Mouse (Mus musculus) erythroblast, adult 5-6 weeks (primary cell): Measurements from ENCODE around the gene Tmem189. TPM values are rescaled to one million over a fixed set of nuclear protein-coding genes. Genes with fewer than 3 reads are reported as not detected.
A peak's percentile ranks its signal among the peaks of the same experiment; 100 is the strongest.

Source experiments
- ATAC-seq: replicated peaks from 2 replicates; pipeline ENCODE4 v1.8.0; 2016; ENCODE audit warnings: moderate number of reproducible peaks, mild to moderate bottlenecking, moderate TSS enrichment, inconsistent platforms; ENCODE audit not compliant: poor library complexity, low FRiP score, severe bottlenecking
- total RNA-seq, 2 experiments: library from RNA; stranded (forward) in 1 of 2; stranded (reverse) in 1 of 2; fragments of 150-400 nt in 1 of 2; fragments of 200-764, 138-1000 nt in 1 of 2; gene quantifications; 2 replicates each; pipeline versions ENCODE4 v1.2.3 to v1.2.4; 2015 to 2017; ENCODE audit warnings: low replicate concordance in 2 of 2

Tmem189 gene
- total RNA-seq, 2 experiments from 2014 or later: 20.8 to 52.9 TPM

- no peak for ATAC-seq
Measured at GRCm38 (mm10) chr2:167686382-167687249, 3.0 kb downstream of the Tmem189 start.

- no peak for ATAC-seq
Measured at GRCm38 (mm10) chr2:167685865-167686264, 3.8 kb downstream of the Tmem189 start.

- peak; percentile 61 for ATAC-seq
Measured at GRCm38 (mm10) chr2:167685137-167685536, 4.5 kb downstream of the Tmem189 start.

GRCm38 (mm10) chr2:167683721-167684120, 5.9 kb downstream of the Tmem189 start:
- no peak for ATAC-seq

GRCm38 (mm10) chr2:167680657-167681056, 9.0 kb downstream of the Tmem189 start:
- peak; percentile 64 for ATAC-seq

GRCm38 (mm10) chr2:167679902-167680430, 9.7 kb downstream of the Tmem189 start:
- ATAC-seq: peak; percentile 79

- ATAC-seq: no peak
Measured at GRCm38 (mm10) chr2:167678600-167678999, 11.0 kb downstream of the Tmem189 start.

- 0 out of 2 replicates have a peak, but pooled peaks have one; percentile 47 for ATAC-seq
Measured at GRCm38 (mm10) chr2:167675120-167675909, 14.3 kb downstream of the Tmem189 start.

GRCm38 (mm10) chr2:167672212-167672685, 17.4 kb downstream of the Tmem189 start:
- ATAC-seq: peak; percentile 86

GRCm38 (mm10) chr2:167671101-167671633, 18.5 kb downstream of the Tmem189 start:
- ATAC-seq: no peak

GRCm38 (mm10) chr2:167669398-167669797, 20.2 kb downstream of the Tmem189 start:
- no peak for ATAC-seq

- ATAC-seq: no peak
Measured at GRCm38 (mm10) chr2:167668426-167668825, 21.2 kb downstream of the Tmem189 start.

- ATAC-seq: no peak
Measured at GRCm38 (mm10) chr2:167665972-167666713, 23.5 kb downstream of the Tmem189 start.

- no peak for ATAC-seq
Measured at GRCm38 (mm10) chr2:167662713-167663112, 26.9 kb downstream of the Tmem189 start.

- ATAC-seq: peak; percentile 87
Measured at GRCm38 (mm10) chr2:167661270-167662203, 28.1 kb downstream of the Tmem189 start, which contains the start of gene Gm20431. Gene Gm20431 (minus strand): TSS chr2:167661496.

GRCm38 (mm10) chr2:167660611-167660971, 29.0 kb downstream of the Tmem189 start:
- peak; percentile 8; the same call in 1 of the 2 replicates for ATAC-seq

GRCm38 (mm10) chr2:167659847-167660610, 29.6 kb downstream of the Tmem189 start:
- peak; percentile 44 for ATAC-seq
